Mouse (Mus musculus): ENCODE measurements around the gene Ccl17.

- TF ChIP-seq CTCF (IDR thresholded peaks at IDR 0.05; ENCODE audit: low read depth, low read length): no peak
- no peak for TF ChIP-seq POLR2A (IDR thresholded peaks at IDR 0.05; ENCODE audit: borderline replicate concordance, low read depth, low read length)
These were observed 9.8 kb upstream of the Ccl17 start for GRCm38 (mm10) chr8:94800278-94800968.
